Mouse (Mus musculus): ENCODE results near the gene Gm21970.

Gene Gm21970

GRCm38 (mm10) chr16:91442446-91442845 lies 50.9 kb downstream of the Gm21970 start:
- DNase-seq = no peak

DNA sequence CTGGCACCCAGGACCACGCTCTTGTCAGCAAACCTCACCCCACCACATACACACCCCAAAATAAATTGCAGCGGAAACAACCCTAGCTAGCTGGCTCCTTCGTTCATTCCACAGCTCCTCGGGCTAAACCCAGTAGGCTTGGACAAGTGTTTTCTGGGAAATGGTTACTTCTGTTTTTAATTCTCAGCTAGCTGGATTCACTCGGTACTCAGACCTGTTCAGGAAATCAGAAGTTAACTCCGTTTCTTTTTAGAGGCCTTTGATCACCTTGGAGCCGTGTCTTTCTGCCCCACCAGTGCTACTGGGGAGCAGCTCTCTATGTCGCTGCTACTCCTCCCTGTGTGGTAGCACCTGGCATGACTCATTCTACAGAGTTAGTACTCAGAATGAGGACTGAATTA lies 51.7 kb downstream of the Gm21970 start:
- peak; percentile 76 for DNase-seq

DNA sequence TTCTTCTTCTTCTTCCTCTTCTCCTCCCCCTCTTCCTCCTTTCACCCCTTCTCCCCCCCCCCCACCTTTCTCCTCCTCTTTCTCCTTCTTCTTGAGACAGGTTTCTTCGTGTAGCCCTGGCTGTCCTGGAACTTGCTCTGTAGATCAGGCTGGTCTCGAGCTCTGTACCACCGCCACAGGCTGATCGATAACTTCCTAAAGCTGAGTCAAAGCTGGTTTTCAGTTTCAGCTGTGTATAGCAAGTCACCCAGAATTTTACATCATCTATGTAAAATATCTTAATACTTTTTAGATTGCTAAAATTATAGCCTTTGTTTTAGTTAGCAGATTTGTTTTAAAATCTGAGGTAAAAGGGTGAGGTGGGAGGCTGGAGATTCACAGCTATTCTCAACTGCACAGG lies 53.3 kb downstream of the Gm21970 start:
- DNase-seq = no peak

DNA sequence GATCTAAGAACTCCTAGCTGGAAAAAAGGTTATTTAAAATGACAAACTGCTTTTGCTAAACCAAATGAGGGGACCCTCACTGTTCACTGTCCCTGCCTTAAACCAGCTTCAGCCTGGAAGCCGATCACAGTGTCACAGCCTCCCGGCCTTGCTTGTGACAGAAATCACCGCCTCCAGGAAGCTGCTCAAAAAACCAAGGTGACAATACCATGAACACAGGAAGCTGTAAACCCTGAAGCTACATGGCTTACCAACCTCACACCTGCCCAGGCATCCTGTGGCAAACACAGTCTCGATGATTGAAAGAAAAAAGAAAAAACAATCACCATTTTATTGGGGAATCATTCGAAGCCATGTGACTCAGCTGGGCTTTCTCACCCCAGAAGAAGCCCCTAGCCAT lies 54.0 kb downstream of the Gm21970 start:
- no peak for DNase-seq

GRCm38 (mm10) chr16:91446778-91447511 lies 55.4 kb downstream of the Gm21970 start:
- DNase-seq = no peak

- no peak for DNase-seq
Observed at GRCm38 (mm10) chr16:91447512-91447900, 56.0 kb downstream of the Gm21970 start.

GRCm38 (mm10) chr16:91448088-91448487 lies 56.6 kb downstream of the Gm21970 start:
- no peak for DNase-seq

GRCm38 (mm10) chr16:91448895-91449294 lies 57.4 kb downstream of the Gm21970 start:
- DNase-seq = no peak

GRCm38 (mm10) chr16:91450137-91451064 lies 58.9 kb downstream of the Gm21970 start:
- DNase-seq = no peak

- DNase-seq = no peak
Observed at GRCm38 (mm10) chr16:91451949-91452348, 60.4 kb downstream of the Gm21970 start.

DNA sequence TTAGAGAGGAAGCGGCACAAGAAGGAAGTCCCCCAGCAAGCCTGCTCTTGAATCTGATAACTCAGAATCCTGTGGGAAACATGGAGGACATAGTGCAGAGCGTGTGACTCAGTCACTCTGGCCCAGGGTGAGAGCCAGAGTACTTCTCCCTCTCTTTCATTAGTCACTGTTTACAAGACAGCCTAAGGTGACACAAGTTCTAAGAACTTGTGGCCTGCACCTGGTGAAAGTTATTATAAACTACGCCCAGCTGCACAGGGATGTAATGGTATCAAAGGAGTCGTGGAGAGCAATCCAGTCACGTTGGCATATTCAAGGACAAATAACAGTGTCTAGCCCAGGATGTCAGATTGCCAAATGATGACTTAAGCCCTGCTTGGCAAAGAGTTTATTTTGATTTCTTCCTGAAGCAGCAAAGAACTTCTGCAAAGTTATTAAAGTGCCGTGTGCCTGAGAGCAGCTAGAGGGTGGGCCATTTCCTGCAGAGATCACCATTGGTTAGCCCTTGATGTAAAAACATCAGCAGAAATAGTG lies 60.9 kb downstream of the Gm21970 start:
- DNase-seq = peak; percentile 96

DNA sequence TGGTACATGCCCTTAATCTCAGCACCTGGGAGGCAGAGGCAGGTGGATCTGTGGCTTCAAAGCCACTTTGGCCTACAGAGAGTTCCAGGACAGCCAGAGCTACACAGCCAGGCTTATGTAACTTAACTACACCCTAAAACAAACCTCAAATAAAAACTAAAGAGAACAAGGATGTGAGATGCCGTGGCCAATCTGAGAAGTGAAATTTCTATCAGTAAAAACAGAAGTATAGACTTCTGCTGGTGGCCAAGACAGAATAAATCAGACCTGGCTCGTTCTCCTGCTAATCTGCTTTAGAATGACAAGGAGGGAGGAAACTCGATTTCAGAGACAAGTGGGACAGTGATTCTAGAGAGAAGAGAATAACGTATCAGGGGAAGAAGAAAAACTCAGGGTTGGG lies 64.3 kb downstream of the Gm21970 start:
- no peak for DNase-seq

GRCm38 (mm10) chr16:91458301-91458746 lies 66.8 kb downstream of the Gm21970 start:
- DNase-seq = no peak

GRCm38 (mm10) chr16:91458976-91459375 lies 67.5 kb downstream of the Gm21970 start:
- no peak for DNase-seq

- DNase-seq = no peak
Observed at GRCm38 (mm10) chr16:91459396-91459795, 67.9 kb downstream of the Gm21970 start.

DNA sequence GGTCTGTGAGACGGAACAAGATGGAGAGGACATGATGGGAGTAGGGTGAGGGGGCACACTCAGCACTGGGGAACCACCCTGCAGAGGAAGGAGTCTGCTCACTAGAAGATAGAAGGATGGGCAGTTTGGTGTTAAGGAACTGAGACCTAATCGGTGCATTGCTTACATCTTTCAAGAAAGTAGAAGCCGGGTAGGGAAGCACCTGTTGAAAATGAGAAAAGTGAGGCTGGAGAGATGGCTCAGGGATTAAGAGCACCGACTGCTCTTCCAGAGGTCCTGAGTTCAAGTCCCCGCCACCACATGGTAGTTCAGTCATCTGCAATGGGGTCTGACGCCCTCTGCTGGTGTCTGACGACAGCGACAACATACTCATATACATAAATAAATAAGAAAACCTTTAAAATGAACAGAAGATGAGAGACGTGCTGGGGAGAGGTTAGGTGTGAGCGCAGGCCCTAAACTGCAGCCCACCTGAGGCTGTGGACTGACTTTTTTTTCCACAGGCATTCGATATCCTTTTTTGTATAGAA lies 68.4 kb downstream of the Gm21970 start:
- no peak for DNase-seq

GRCm38 (mm10) chr16:91461066-91461638 lies 69.6 kb downstream of the Gm21970 start:
- peak; percentile 96 for DNase-seq

- peak; percentile 95 for DNase-seq
Observed at GRCm38 (mm10) chr16:91461773-91462181, 70.3 kb downstream of the Gm21970 start.

- peak; percentile 97 for DNase-seq
Observed at GRCm38 (mm10) chr16:91462644-91463043, 71.1 kb downstream of the Gm21970 start.

DNA sequence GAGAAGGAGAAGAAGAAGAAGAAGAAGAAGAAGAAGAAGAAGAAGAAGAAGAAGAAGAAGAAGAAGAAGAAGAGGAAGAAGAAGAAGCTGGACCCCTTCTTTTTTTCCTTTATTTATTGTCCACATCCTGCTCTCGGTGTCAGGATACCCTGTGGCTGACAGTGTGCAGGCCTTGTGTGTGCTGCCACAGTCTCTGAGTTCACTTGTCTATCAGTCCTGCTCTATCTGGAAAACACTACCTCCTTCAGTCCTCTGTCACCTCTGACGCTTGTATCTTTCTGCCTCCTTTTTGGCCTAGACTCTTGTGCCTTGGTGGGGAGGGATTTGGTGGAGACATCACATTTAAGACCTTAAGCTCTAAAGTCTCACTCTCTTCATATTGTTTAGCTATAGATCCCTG lies 71.9 kb downstream of the Gm21970 start:
- DNase-seq = no peak

DNA sequence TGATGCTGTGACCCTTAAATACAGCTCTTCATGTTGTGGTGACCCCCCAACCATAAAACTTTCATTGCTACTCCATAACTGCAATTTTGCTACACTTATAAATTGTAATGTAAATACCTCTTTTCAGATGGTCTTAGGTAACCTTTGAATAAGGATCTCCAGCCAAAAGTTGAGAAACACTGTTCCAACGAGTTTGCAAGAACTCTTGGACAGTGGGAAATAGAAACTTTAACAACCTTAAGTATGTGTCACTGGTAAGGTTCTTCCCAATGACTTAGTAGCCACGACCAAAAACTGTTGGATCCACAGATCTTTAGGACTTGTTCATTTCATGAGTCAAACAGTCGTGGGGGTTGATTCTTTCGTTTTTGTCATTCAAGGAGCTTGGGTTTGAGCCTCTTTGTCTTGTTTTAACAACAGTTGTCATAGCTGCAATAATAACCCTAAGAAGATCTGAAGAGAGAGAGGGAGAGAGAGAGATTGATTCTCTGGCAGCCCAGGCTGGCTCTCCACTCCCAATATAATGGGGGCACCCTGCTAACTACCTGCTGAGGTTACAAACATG lies 72.4 kb downstream of the Gm21970 start:
- DNase-seq = no peak

Data from heart, adult 11 months (tissue).